In the genomic region with DNA sequence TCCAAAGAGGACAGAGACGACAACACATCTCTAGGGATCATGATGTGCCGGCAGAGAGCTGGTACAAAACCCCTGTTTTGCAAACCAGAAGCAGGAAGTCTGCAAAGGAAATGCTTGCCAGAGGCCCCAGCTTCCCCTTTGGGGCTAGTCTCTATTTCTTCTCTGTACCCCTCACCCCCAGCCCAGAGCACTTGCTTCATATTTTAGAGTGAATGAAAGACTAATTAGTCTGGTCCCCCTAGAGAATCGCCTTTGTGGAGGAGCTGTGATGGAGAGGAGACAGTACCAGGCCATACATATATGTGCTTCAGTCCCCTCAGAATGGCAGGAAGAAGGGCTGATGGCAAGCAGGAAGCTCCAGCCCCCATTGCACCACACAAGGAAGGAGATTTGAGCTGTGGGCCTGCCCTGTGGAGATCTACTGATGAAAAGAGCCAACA, we compare ENCODE assay signal across 8 mouse cellular contexts. TPM values are rescaled to one million over a fixed set of nuclear protein-coding genes. Genes with fewer than 3 reads are reported as not detected.
DNase-seq lines count a peak whose midpoint lies in the region; ATAC-seq and TF ChIP-seq lines count a peak whose summit lies in the region.
"Had no signal": no experiment of that assay in that cellular context is flagged by ENCODE, and none has a peak within 500 bp of the region (broad histone marks: within the 10 kb centered on the region; RNA-seq: fewer than 3 reads in every experiment).

No protein-coding gene starts in this region.

- H3K9ac ChIP-seq in lung, embryonic 15.5 days = no peak overlapping the region
- no peak overlapping the region for H3K9ac ChIP-seq in liver, embryonic 15.5 days
- no peak overlapping the region for H3K9ac ChIP-seq in forebrain, embryonic 13.5 days

- H3K4me3 ChIP-seq in lung, embryonic 15.5 days = no peak overlapping the region
- H3K4me3 ChIP-seq in bone marrow macrophage, adult 2 months (ENCODE audit: insufficient read depth, low read length) = peak overlapping the region; percentile 45
- no peak overlapping the region for H3K4me3 ChIP-seq in liver, embryonic 15.5 days (replicated peaks)
- H3K4me3 ChIP-seq in thymus, adult 2 months (ENCODE audit: control insufficient read depth, insufficient read depth, low read length) = peak overlapping the region; percentile 58
- no peak overlapping the region for H3K4me3 ChIP-seq in forebrain, embryonic 13.5 days
- H3K4me3 ChIP-seq: heart, adult 2 months had no signal

- H3K4me2 ChIP-seq in lung, embryonic 15.5 days = no peak overlapping the region
- H3K4me2 ChIP-seq in liver, embryonic 15.5 days = peak overlapping the region; percentile 32; the same call in 1 of the 2 replicates
- H3K4me2 ChIP-seq in forebrain, embryonic 13.5 days = no peak overlapping the region

- ATAC-seq in lung, embryonic 15.5 days (ENCODE audit: borderline replicate concordance, extremely low read depth, low FRiP score, low TSS enrichment) = no peak
- no peak for ATAC-seq in liver, embryonic 15.5 days (ENCODE audit: insufficient read depth)
- no peak for ATAC-seq in forebrain, embryonic 13.5 days

- H3K27ac ChIP-seq in lung, embryonic 15.5 days = peak overlapping the region; percentile 83
- peak overlapping the region; percentile 94 for H3K27ac ChIP-seq in bone marrow macrophage, adult 2 months (ENCODE audit: insufficient read depth, low read depth, low read length)
- H3K27ac ChIP-seq in liver, embryonic 15.5 days (replicated peaks) = peak overlapping the region; percentile 58; the same call in 1 of the 2 replicates
- peak overlapping the region; percentile 99 for H3K27ac ChIP-seq in thymus, adult 2 months (ENCODE audit: control insufficient read depth, insufficient read depth, low read length)
- no peak overlapping the region for H3K27ac ChIP-seq in forebrain, embryonic 13.5 days

- DNase-seq in lung, adult 18-20 months = no peak
- DNase-seq in thymus, adult 2 months = peak; percentile 71
- no peak for DNase-seq in cerebellum, postnatal 10 days

- H3K27me3 ChIP-seq in lung, embryonic 15.5 days = no peaks in the 10 kb centered on the region
- peaks cover 2% of the 10 kb centered on the region; the same call in 1 of the 2 replicates for H3K27me3 ChIP-seq in liver, embryonic 15.5 days
- no peaks in the 10 kb centered on the region for H3K27me3 ChIP-seq in thymus, adult 2 months (ENCODE audit: control insufficient read depth, insufficient read depth, low read length)
- no peaks in the 10 kb centered on the region for H3K27me3 ChIP-seq in forebrain, embryonic 13.5 days

- no peak for TF ChIP-seq CTCF in bone marrow macrophage, adult 2 months (IDR thresholded peaks at IDR 0.05; ENCODE audit: low read depth, low read length)
- no peak for TF ChIP-seq CTCF in thymus, adult 2 months (IDR thresholded peaks at IDR 0.05; ENCODE audit: borderline replicate concordance, control insufficient read depth, extremely low read depth, insufficient read depth, low read length, poor library complexity)

- WGBS in lung, embryonic 15.5 days = 56% methylated on average over 3 of the region's 3 CpGs
- WGBS in liver, embryonic 15.5 days (ENCODE audit: insufficient replicate concordance) = 25% methylated on average over 3 of the region's 3 CpGs
- 7% methylated on average over 3 of the region's 3 CpGs for WGBS in thymus, adult 2 months
- 86% methylated on average over 3 of the region's 3 CpGs for WGBS in forebrain, embryonic 13.5 days

- H3K36me3 ChIP-seq in lung, embryonic 15.5 days = no peaks in the 10 kb centered on the region
- H3K36me3 ChIP-seq in liver, embryonic 15.5 days (replicated peaks) = no peaks in the 10 kb centered on the region
- no peaks in the 10 kb centered on the region for H3K36me3 ChIP-seq in thymus, adult 2 months (ENCODE audit: control insufficient read depth, insufficient read depth, low read length)
- H3K36me3 ChIP-seq in forebrain, embryonic 13.5 days (ENCODE audit: poor library complexity, severe bottlenecking) = no peaks in the 10 kb centered on the region; the same call in 1 of the 2 replicates

- no peak for TF ChIP-seq POLR2A in bone marrow macrophage, adult 2 months (IDR thresholded peaks at IDR 0.05; ENCODE audit: borderline replicate concordance, low read depth, low read length)
- TF ChIP-seq POLR2A in thymus, adult 2 months (IDR thresholded peaks at IDR 0.05; ENCODE audit: control insufficient read depth, extremely low read depth, insufficient read depth, low read length, poor library complexity) = no peak

- H3K4me1 ChIP-seq in lung, embryonic 15.5 days = peaks cover 5% of the 10 kb centered on the region; the same call in 1 of the 2 replicates
- H3K4me1 ChIP-seq in bone marrow macrophage, adult 2 months (ENCODE audit: control insufficient read depth, insufficient read depth, low read length) = peaks cover 75% of the 10 kb centered on the region
- H3K4me1 ChIP-seq in liver, embryonic 15.5 days (replicated peaks) = peaks cover 21% of the 10 kb centered on the region
- peaks cover 59% of the 10 kb centered on the region for H3K4me1 ChIP-seq in thymus, adult 2 months (replicated peaks; ENCODE audit: control insufficient read depth, insufficient read depth, low read length)
- H3K4me1 ChIP-seq in forebrain, embryonic 13.5 days = no peaks in the 10 kb centered on the region; the same call in 1 of the 2 replicates

- H3K9me3 ChIP-seq in lung, embryonic 15.5 days = no peaks in the 10 kb centered on the region
- no peaks in the 10 kb centered on the region for H3K9me3 ChIP-seq in liver, embryonic 15.5 days (replicated peaks)
- no peaks in the 10 kb centered on the region for H3K9me3 ChIP-seq in forebrain, embryonic 13.5 days (replicated peaks)

RNA-seq across cellular contexts. Expression of a gene that starts 10.7 kb away (rescaled TPM):
- polyA plus RNA-seq in lung, embryonic 15.5 days (2015; fragmentation: Nextera tagmentation; extraction: Ambion mirVana) = 11.9 and 13.5 TPM in 2 replicates
- 136 and 155 TPM in 2 replicates for polyA plus RNA-seq in bone marrow macrophage, adult 2 months (2012; ENCODE audit: insufficient read depth, insufficient read length, missing spikeins)
- 2.8 and 2.9 TPM in 2 replicates for polyA plus RNA-seq in liver, embryonic 15.5 days (2015; fragmentation: Nextera tagmentation; extraction: Ambion mirVana)
- 110 and 111 TPM in 2 replicates for polyA plus RNA-seq in thymus, adult 2 months (2012; rRNA removed)
- polyA plus RNA-seq in forebrain, embryonic 13.5 days (2015; fragmentation: Nextera tagmentation; extraction: Ambion mirVana) = 21.1 and 22.1 TPM in 2 replicates

Comparison
In these comparisons a context has a peak if more than half of its experiments do, and no peak if none do; other contexts are left out.
1. H3K4me3 ChIP-seq: peak in bone marrow macrophage, adult 2 months (single experiment) and thymus, adult 2 months (single experiment); none in lung, embryonic 15.5 days (single experiment), liver, embryonic 15.5 days (single experiment) and forebrain, embryonic 13.5 days (single experiment).